Mouse (Mus musculus): ENCODE measurements around the gene Snx13.

Snx13 gene

DNA sequence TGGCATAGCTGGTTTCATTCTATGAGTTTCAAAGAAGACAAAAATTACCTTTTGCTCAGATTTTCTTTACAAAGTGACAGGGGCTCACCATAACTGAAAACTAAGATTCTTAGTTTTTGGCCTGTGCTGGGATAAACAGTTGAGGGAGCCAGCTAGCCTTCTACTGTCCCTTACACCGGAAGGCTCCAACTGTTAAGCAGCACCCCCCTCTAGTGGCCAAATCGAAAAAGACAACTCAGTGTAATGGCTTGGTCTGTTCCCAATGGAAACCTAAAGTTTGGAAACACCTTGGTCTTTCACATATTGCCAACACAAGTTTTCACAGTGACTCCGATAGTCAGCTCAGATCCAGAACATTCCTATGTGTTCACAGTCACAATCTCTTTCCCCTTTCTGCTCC is 135.7 kb downstream of the Snx13 start:
- peak; percentile 86 for DNase-seq (ENCODE audit: extremely low spot score, low read depth, low spot score)

DNA sequence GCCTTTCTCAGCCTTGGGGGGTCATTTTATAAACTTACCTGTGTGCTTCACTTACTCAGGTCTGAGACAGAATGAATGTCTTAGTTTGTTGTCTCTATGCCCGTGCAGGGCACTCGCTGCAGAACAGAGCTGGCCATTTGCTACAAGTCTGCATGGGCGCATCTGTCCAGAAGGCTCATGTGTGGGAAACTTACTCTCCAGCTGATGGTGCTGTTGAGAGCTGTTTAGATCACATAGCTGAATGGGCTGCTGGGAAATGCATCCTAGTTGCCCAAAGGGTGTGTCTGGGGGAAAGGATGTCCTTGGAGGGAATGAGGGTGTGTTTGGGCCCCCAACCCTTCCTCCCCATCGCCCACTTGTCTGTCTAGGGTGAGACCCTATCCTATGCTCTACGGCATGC is 137.3 kb downstream of the Snx13 start:
- no peak for DNase-seq (ENCODE audit: extremely low spot score, low read depth, low spot score)

DNA sequence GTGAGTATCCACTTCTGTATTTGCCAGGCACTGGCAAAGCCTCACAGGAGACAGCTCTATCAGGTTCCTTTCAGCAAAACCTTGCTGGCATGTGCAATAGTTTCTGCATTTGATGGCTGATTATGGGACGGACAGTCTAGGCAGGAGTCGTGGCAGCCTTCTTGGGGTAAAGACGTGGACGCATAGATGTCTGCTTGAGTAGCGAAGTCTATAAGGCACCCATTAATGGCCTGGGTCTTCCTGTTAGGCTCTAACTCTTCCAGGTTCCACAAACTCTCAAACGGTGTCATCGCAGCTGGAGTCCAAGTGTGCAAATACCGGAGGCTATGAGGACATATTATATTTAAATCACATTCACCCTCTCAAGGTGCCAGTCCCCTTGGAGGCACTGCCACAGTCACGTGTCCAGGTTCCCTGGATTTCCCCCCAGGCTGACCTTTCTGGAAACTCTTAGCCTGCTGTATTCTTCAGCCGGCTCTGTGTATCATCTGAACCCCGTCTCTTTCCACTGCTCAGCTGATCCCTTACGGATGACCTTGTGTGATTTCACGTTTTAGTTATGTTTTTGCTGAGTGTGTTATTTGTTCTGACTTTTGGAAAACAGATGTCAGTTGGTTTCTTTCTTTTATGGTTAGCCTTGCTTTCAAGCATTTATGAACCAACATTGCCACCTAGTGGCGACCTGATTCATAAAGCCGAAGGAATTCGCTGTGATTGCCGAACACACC is 144.9 kb downstream of the Snx13 start:
- DNase-seq (ENCODE audit: extremely low spot score, low read depth, low spot score): peak; percentile 86

DNA sequence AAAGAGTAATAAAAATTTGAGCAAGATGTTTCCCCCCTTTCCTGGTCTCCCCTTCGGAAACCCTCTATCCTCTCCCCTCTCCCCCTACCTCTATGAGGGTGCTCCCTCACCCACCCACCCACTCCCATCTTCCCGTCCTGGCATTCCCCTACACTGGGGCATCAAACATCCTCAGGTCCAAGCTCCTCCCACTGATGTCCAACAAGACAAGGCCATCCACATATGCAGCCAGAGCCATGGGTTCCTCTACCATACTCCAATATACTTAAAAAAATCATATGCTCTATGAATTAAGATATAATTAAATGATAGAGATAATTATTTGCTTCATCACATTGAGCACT is 145.4 kb downstream of the Snx13 start:
- DNase-seq (ENCODE audit: extremely low spot score, low read depth, low spot score): no peak
